Mouse (Mus musculus) cerebellum, adult 2 months (tissue): ENCODE results near the gene Ppfibp2. TPM values are rescaled to one million over a fixed set of nuclear protein-coding genes. Genes with fewer than 3 reads are reported as not detected.

Source experiments
- DNase-seq, 2 experiments: peaks; one replicate each; pipeline ENCODE4 v3.0.0; 2021
- H3K27ac ChIP-seq: fragments of 200-500 bp; 2 replicates; pipeline ENCODE4 v1.5.1; 2012; ENCODE audit warnings: low read length, control low read depth, inconsistent platforms; ENCODE audit not compliant: insufficient read depth
- H3K27me3 ChIP-seq: fragments of 200-500 bp; 2 replicates; pipeline ENCODE4 v1.6.1; 2012; ENCODE audit warnings: inconsistent platforms, mild to moderate bottlenecking, low read length, moderate library complexity; ENCODE audit not compliant: control insufficient read depth, insufficient read depth
- H3K4me1 ChIP-seq: fragments of 200-500 bp; 2 replicates; pipeline ENCODE4 v1.6.1; 2011; ENCODE audit warnings: low read length; ENCODE audit not compliant: control insufficient read depth, insufficient read depth
- H3K4me3 ChIP-seq: fragments of 200-500 bp; replicated peaks from 2 replicates; pipeline ENCODE3; 2011; ENCODE audit warnings: mild to moderate bottlenecking, low read depth, low read length, control low read depth; ENCODE audit not compliant: insufficient read depth
- CTCF ChIP-seq: fragments of 200-500 bp; IDR thresholded peaks from 2 replicates; pipeline ENCODE4 v1.5.1; 2011; ENCODE audit warnings: low read depth, mild to moderate bottlenecking, control low read depth, low read length, moderate library complexity, borderline replicate concordance; ENCODE audit not compliant: insufficient read depth
- POLR2A ChIP-seq: fragments of 200-500 bp; IDR thresholded peaks from 2 replicates; pipeline ENCODE4 v1.6.1; 2011; ENCODE audit warnings: low read length, control low read depth, borderline replicate concordance; ENCODE audit not compliant: insufficient read depth
- WGBS: fragments of 180-500 bp; shearing (Covaris S2); methylation state at CpG from one replicate; pipeline ENCODE4 v1.1.7; 2018; 5-methylcytosine and 5-hydroxymethylcytosine counted together
- polyA plus RNA-seq: library from polyadenylated mRNA; depleted of rRNA; stranded (reverse); fragments of >200 nt; gene quantifications from 2 replicates; pipeline ENCODE4 v1.2.3, GENCODE M21; 2012

The Ppfibp2 gene
- polyA plus RNA-seq, 1 experiment: 12.5 TPM

DNA sequence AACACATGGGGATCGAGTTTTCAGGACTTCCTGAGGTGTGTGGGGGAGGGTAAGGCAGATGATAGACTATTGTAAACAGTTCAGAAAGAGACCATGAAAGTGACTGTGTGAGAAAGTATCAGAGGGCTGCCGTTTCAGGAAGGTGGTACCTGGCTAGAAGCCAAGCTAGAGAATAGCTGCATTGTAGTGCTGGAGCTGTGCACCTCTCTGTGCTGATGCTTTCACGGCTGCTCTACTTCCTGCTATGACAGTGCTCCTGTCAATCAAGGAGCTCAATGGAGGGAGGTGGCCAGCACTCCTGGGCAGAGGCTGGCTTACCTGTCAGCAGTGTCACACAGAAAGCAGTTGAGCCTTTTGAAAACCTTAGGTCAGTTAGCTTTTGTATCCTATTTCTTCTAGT, 92.4 kb downstream of the Ppfibp2 start:
- Histone ChIP-seq H3K27me3 (no peaks in the 10 kb centered on the region), H3K4me3 (no peak overlapping the region), H3K27ac (no peak overlapping the region), H3K4me1 (no peaks in the 10 kb centered on the region)
- no peak for TF ChIP-seq POLR2A
- no peak for TF ChIP-seq CTCF
- no peak for DNase-seq
- WGBS: 26% methylated on average over 3 of the region's 3 CpGs

DNA sequence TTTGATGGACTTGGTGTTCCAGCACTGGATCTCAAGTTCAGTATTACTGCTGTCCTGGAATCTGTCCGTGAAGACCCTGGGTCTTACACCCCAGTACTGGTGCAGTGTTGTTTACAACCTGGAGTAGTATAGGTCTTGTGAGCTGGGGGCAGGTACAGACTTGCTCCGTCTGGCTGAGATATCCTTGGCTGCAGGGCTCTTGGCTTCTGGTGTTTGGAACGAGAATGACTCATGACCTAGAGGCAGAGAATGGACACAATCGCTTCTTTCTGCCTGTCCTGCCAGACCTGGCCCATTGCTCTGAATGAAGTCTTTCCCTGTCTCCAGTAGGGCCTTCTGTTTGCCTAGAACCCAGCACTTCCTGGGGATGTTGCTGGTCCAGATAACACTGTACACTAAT, 93.0 kb downstream of the Ppfibp2 start:
- Histone ChIP-seq H3K4me3 (no peak overlapping the region), H3K27ac (no peak overlapping the region), H3K27me3 (no peaks in the 10 kb centered on the region), H3K4me1 (no peaks in the 10 kb centered on the region)
- no peak for DNase-seq
- TF ChIP-seq CTCF (no peak), POLR2A (no peak)
- 69% methylated on average over 4 of the region's 4 CpGs for WGBS

DNA sequence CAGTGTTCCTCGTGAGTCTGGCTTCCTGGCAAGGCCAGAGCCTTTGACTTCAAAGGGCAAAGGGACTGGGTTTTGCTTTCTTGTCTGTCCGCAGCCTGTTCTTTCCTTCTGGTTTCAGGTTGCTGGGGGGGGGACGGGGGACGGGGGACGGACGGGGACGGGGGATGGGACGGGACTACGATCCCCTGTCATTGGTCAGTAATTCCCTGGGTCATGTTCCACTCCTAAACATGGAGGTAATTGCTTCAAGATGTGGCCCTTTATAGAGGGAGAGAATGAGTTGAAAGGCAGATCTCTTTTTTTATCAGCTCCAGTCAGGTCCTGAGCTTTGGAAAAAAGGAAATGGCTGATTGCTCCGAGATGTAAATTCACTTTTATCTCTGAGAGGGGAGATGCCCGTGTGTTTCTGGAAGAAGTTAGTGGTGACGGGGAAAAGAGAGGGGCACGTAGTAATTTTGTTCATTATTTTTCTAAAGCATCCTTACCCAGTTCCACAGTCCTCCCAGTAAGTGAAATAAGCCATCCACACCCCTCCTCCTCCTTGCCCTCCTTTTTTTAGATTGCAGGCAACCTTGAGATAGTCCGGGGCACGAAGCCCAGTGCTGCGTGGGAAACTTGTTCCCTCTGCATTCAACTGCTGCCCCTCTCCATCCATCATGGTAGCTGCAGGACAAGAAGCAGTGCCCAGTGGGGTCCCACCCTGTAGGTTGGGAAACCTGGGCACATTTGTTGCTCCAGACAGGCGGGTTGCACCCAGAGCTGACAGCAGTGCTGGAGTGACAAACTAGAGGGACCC, 95.6 kb downstream of the Ppfibp2 start:
- no peaks in the 10 kb centered on the region for H3K27me3 ChIP-seq

DNA sequence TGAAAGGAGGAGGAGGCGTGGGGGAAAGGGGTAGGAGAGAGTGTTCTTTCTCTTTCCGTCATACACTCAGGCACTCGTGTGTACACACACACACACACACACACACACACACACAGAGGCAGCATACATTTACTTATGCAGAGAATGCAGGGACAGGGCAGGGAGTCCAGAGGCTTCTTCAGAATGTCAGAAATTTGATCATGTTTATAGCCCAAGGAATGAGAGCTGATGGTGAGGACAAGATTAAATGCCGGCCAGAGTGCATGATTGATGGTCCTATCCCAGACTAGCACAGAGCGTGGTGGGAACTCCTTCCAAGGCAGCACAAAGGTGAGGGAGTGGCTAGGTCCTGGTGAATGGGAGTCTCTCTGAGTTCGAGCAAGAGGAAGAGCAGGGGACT, 96.5 kb downstream of the Ppfibp2 start:
- no peaks in the 10 kb centered on the region for H3K4me1 ChIP-seq
- H3K27me3 ChIP-seq: no peaks in the 10 kb centered on the region

More for the DNA sequence above, 95.6 kb downstream of the Ppfibp2 start:
- no peak overlapping the region for H3K27ac ChIP-seq
- WGBS: 50% methylated on average over 17 of the region's 17 CpGs
- no peak for TF ChIP-seq POLR2A
- TF ChIP-seq CTCF: no peak
- no peaks in the 10 kb centered on the region for H3K4me1 ChIP-seq
- no peak overlapping the region for H3K4me3 ChIP-seq
- DNase-seq: no peak

DNA sequence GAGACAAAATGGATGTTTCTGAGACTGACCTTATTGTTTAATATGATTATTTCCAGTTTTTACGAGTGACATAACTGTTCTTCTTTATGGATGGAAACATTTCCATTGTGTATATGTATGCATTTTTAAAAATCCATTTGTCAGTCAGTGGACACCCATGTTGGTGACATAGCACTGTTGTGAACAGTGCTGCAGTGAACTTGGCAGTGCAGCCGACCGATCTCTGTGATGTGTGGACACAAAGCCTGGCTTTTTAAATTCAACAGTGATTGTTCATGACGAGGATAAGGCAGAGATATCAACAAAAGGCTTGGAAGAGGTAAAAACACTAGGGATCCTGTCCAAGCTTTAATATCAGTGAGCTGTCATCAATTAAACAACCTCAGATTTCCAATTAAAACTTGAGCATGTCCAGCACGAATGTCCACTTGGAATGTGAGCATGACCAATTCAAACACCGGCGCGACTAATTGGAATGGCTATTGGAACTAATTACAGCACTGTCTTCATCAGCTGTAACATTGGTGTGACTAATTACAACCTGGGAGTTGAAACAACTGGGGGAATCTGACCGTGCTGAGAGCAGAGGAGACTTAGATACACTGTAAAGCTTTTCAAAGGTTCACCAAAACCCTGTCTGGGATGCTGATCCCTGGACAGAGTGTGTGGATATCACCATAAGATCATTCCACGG, 99.4 kb downstream of the Ppfibp2 start:
- Histone ChIP-seq H3K27ac (no peak overlapping the region), H3K4me1 (no peaks in the 10 kb centered on the region), H3K27me3 (no peaks in the 10 kb centered on the region), H3K4me3 (no peak overlapping the region)
- no peak for DNase-seq
- WGBS: 40% methylated on average over 10 of the region's 10 CpGs
- no peak for TF ChIP-seq CTCF
- TF ChIP-seq POLR2A: no peak

More for the DNA sequence above, 96.5 kb downstream of the Ppfibp2 start:
- WGBS: 44% methylated on average over 6 of the region's 6 CpGs
- no peak for DNase-seq
- no peak for TF ChIP-seq CTCF
- no peak for TF ChIP-seq POLR2A
- H3K4me3 ChIP-seq: no peak overlapping the region
- H3K27ac ChIP-seq: no peak overlapping the region

DNA sequence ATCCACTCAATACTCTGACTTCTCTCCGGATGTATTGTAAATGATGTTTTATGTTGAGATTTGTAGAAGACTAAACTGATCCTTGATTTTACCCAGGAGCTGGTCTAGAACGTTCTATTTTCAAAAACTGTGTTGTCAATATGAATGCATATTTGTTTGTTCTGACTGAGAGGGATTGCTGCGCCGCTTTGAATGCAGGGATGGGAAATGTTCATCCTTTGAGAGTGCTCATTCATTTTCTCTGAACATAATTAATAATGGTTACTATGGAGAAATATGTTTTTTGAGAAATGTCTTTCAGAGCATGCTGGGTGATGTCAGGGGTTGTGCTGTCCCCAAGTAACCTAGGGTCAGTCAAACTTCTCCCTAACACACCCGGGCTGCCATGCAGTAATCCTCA, 102.1 kb downstream of the Ppfibp2 start:
- no peaks in the 10 kb centered on the region for H3K4me1 ChIP-seq
- 85% methylated on average over 5 of the region's 5 CpGs for WGBS
- H3K27me3 ChIP-seq: no peaks in the 10 kb centered on the region
- TF ChIP-seq POLR2A (no peak), CTCF (no peak)
- no peak for DNase-seq
- no peak overlapping the region for H3K4me3 ChIP-seq
- H3K27ac ChIP-seq: no peak overlapping the region

DNA sequence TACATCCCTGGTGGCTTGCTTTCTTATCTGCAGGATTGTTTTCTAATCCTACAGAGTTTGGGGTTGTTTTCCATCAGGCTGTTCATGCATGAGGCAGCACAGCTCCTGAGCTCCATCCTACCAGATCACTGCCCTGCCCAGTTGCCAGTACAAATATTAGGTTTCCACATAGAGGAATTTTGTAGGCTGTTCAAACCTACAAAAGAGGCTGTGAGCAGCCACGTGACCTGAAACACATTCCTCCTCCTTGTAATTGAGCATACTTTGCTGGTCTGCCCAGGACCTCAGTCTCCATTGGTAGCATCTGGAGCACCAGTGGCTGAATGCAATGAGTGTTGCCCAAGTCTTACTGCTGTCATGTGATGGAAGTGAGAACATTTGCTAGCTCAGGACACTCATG, 104.9 kb downstream of the Ppfibp2 start:
- no peaks in the 10 kb centered on the region for H3K27me3 ChIP-seq
- TF ChIP-seq POLR2A: no peak
- no peak for TF ChIP-seq CTCF
- no peak overlapping the region for H3K4me3 ChIP-seq
- WGBS: 73% methylated on average over 1 of the region's 1 CpGs
- no peak for DNase-seq
- H3K27ac ChIP-seq: no peak overlapping the region
- H3K4me1 ChIP-seq: no peaks in the 10 kb centered on the region

DNA sequence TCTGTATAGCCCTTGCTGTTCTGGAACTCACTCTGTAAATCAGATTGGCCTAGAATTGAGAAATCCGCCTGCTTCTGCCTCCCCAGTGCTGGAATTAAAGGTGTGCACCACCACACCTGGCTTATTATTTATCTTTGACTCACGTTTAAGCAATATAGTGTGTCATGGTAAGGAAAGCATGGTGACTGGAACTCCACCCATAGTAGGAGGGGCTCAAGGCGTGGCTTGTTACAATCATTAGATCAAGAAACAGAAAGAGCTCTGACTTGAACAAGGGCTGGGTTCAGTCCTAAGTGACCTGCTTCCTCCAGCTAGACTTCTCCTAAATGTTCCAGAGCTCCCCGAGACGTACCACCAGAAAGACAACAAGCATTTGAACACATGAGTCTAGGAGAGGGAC, 105.6 kb downstream of the Ppfibp2 start:
- H3K4me1 ChIP-seq: no peaks in the 10 kb centered on the region
- TF ChIP-seq POLR2A (no peak), CTCF (no peak)
- no peak overlapping the region for H3K4me3 ChIP-seq
- 86% methylated on average over 5 of the region's 5 CpGs for WGBS
- DNase-seq: no peak
- no peaks in the 10 kb centered on the region for H3K27me3 ChIP-seq
- no peak overlapping the region for H3K27ac ChIP-seq
